Mouse (Mus musculus) ES-E14 (cell line): ENCODE results near the gene Hnrnpdl.

Source experiments
- CHD2 ChIP-seq: IDR thresholded peaks from 2 replicates; pipeline ENCODE4 v1.6.1; 2014; ENCODE audit warnings: mild to moderate bottlenecking, low read depth, low read length, inconsistent platforms
- ZNF384 ChIP-seq: IDR thresholded peaks from 2 replicates; pipeline ENCODE4 v1.6.1; 2012; ENCODE audit warnings: low read depth, low read length, inconsistent platforms

GRCm38 (mm10) chr5:100037965-100038713 is 1.3 kb downstream of the Hnrnpdl start:
- TF ChIP-seq CHD2, result no peak
- TF ChIP-seq ZNF384, result no peak
